Mouse (Mus musculus) embryonic facial prominence, embryonic 11.5 days (tissue): ENCODE data around the gene Btrc. TPM values are rescaled to one million over a fixed set of nuclear protein-coding genes. Genes with fewer than 3 reads are reported as not detected.
"Not testable (repeated sequence)": the region's sequence is repeated elsewhere in the genome, so short reads cannot be mapped to it uniquely, and the experiment has no call there.

Experiments used
- ATAC-seq: fragments of 200-750 bp; cut with Nextera tagmentation; replicated peaks from 2 replicates; pipeline ENCODE4 v1.8.0; 2017; ENCODE audit warnings: low read depth; ENCODE audit not compliant: insufficient number of reproducible peaks, low FRiP score, low TSS enrichment
- DNase-seq: peaks from one replicate; pipeline ENCODE4 v3.0.0-alpha.2; 2015; ENCODE audit warnings: low spot score
- H3K27ac ChIP-seq: fragments of 300-500 bp; sonication (generic); replicated peaks from 2 replicates; pipeline ENCODE4 v1.5.1; 2014; ENCODE audit warnings: mild to moderate bottlenecking, low read depth, low read length, control low read depth
- H3K27me3 ChIP-seq: fragments of 300-500 bp; sonication (generic); 2 replicates; pipeline ENCODE4 v1.6.1; 2014; ENCODE audit warnings: mild to moderate bottlenecking, low read length, moderate library complexity, mixed read lengths; ENCODE audit not compliant: control insufficient read depth, insufficient read depth
- H3K36me3 ChIP-seq: fragments of 300-500 bp; sonication (generic); replicated peaks from 2 replicates; pipeline ENCODE4 v1.6.1; 2014; ENCODE audit warnings: low read depth, mild to moderate bottlenecking, low read length, moderate library complexity, mixed read lengths; ENCODE audit not compliant: control insufficient read depth, insufficient read depth
- H3K4me1 ChIP-seq: fragments of 300-500 bp; sonication (generic); 2 replicates; pipeline ENCODE4 v1.6.1; 2014; ENCODE audit warnings: low read length, mixed read lengths; ENCODE audit not compliant: control insufficient read depth, insufficient read depth
- H3K4me2 ChIP-seq: fragments of 300-500 bp; sonication (generic); 2 replicates; pipeline ENCODE4 v1.6.1; 2014; ENCODE audit warnings: low read depth, mild to moderate bottlenecking, control low read depth, low read length, moderate library complexity
- H3K4me3 ChIP-seq: fragments of 300-500 bp; sonication (generic); 2 replicates; pipeline ENCODE4 v1.5.1; 2014; ENCODE audit warnings: low read depth, low read length, control low read depth
- H3K9ac ChIP-seq: fragments of 300-500 bp; sonication (generic); replicated peaks from 2 replicates; pipeline ENCODE4 v1.6.1; 2014; ENCODE audit warnings: mild to moderate bottlenecking, control low read depth, low read length
- H3K9me3 ChIP-seq: fragments of 300-500 bp; sonication (generic); replicated peaks from 2 replicates; pipeline ENCODE4 v1.6.1; 2016; ENCODE audit warnings: mild to moderate bottlenecking, low read length, inconsistent platforms, mixed read lengths; ENCODE audit not compliant: control insufficient read depth
- WGBS: fragments of 180-500 bp; shearing (Covaris S2); extraction: QIAGEN DNeasy Blood & Tissue Kit; methylation state at CpG from one replicate; pipeline ENCODE4 v1.1.7; 2014; 5-methylcytosine and 5-hydroxymethylcytosine counted together
- polyA plus RNA-seq: library from polyadenylated mRNA; unstranded; fragments of >200 nt; fragmentation: Nextera tagmentation; extraction: Ambion mirVana; gene quantifications from 2 replicates; pipeline ENCODE4 v1.2.1, GENCODE M21; 2014

Btrc gene
- polyA plus RNA-seq, 1 experiment from 2014 or later: 56.0 TPM

- 75% methylated on average over 4 of the region's 4 CpGs for WGBS
- H3K27ac ChIP-seq: no peak overlapping the region
- H3K9ac ChIP-seq: no peak overlapping the region
- H3K4me1 ChIP-seq: no peaks in the 10 kb centered on the region
- no peak for DNase-seq
- no peak overlapping the region for H3K4me2 ChIP-seq
- H3K4me3 ChIP-seq: no peak overlapping the region
- H3K27me3 ChIP-seq: no peaks in the 10 kb centered on the region
- H3K36me3 ChIP-seq: no peaks in the 10 kb centered on the region
- ATAC-seq: no peak
- no peaks in the 10 kb centered on the region for H3K9me3 ChIP-seq
Measured at GRCm38 (mm10) chr19:45428146-45428545, 64.6 kb downstream of the Btrc start.

GRCm38 (mm10) chr19:45430971-45431633 lies 67.6 kb downstream of the Btrc start:
- Histone ChIP-seq H3K4me2 (no peak overlapping the region), H3K27me3 (no peaks in the 10 kb centered on the region), H3K27ac (no peak overlapping the region), H3K4me1 (no peaks in the 10 kb centered on the region), H3K9me3 (no peaks in the 10 kb centered on the region), H3K9ac (no peak overlapping the region), H3K36me3 (no peaks in the 10 kb centered on the region), H3K4me3 (no peak overlapping the region)
- WGBS: 90% methylated on average over 6 of the region's 6 CpGs
- DNase-seq (no peak), ATAC-seq (no peak)

DNA sequence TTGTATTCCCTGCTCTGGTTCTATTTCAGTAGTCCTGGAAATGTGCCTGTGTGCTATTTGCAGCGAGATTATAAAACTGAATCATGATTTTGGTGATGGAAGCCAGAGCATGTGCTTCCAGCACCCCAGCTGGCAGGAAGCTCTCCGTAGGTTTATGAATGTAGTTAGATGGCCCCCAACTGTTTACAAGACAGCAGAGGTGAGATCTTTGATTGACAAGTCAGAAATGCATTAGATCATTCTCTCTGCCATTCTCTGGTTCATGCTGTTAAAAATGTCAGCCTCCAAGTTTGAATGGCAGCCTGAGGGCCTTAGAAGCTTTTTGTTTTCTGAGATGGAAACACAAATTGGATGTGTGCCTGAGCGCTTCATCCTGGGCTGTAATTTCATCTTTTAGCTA lies 68.8 kb downstream of the Btrc start:
- Histone ChIP-seq H3K36me3 (no peaks in the 10 kb centered on the region), H3K9ac (no peak overlapping the region), H3K27ac (no peak overlapping the region), H3K4me2 (no peak overlapping the region), H3K9me3 (no peaks in the 10 kb centered on the region), H3K4me3 (no peak overlapping the region), H3K27me3 (no peaks in the 10 kb centered on the region), H3K4me1 (no peaks in the 10 kb centered on the region)
- 72% methylated on average over 3 of the region's 3 CpGs for WGBS
- no peak for ATAC-seq
- DNase-seq: no peak

DNA sequence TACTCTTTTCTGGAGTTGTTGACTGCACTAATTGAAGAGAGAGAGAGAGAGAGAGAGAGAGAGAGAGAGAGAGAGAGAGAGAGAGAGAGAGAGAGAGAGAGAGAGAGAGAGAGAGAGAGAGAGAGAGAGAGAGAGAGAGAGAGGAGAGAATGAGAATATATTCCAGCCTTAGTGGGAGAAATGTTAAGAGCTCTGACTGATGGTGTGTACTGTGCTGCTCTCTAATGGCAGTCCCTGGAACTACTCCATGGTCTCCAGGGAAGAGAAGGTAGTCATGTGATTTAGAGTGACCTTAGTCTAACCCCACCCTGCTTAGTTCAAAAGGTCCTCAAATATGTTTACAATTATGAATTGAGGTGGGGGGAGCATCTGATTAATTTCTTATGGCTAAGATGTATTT lies 72.5 kb downstream of the Btrc start:
- not testable (repeated sequence) for H3K9me3 ChIP-seq, H3K36me3 ChIP-seq, H3K9ac ChIP-seq, H3K27ac ChIP-seq, ATAC-seq, H3K4me2 ChIP-seq, H3K4me1 ChIP-seq, H3K4me3 ChIP-seq, H3K27me3 ChIP-seq
- peak; percentile 75 for DNase-seq

GRCm38 (mm10) chr19:45437175-45437574 lies 73.6 kb downstream of the Btrc start:
- H3K36me3 ChIP-seq: no peaks in the 10 kb centered on the region
- DNase-seq (no peak), ATAC-seq (no peak)
- H3K4me3 ChIP-seq: no peak overlapping the region
- H3K27me3 ChIP-seq: no peaks in the 10 kb centered on the region
- WGBS: 87% methylated on average over 4 of the region's 4 CpGs
- H3K9me3 ChIP-seq: no peaks in the 10 kb centered on the region
- no peak overlapping the region for H3K4me2 ChIP-seq
- H3K9ac ChIP-seq: no peak overlapping the region
- H3K27ac ChIP-seq: no peak overlapping the region
- H3K4me1 ChIP-seq: no peaks in the 10 kb centered on the region

DNA sequence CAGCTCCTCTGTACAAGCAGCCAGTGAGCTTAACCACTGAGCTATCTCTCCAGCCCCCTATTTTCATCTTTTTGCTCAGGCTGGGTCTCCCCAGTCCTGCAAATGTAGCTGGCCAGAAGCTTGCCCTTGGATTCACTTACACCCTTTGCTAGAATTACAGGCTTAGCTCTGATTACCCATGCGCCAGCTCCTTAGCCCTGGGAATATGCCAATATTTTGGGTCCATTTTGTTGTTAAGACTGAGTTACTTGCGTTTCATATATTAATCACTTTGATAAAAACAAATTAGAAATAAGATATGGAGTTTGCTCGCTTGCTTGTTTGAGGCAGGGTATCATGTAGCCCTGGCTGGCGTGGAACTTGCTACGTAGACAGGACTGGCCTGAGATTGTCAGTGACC lies 74.7 kb downstream of the Btrc start:
- DNase-seq: no peak
- Histone ChIP-seq H3K4me1 (no peaks in the 10 kb centered on the region), H3K27me3 (no peaks in the 10 kb centered on the region), H3K4me2 (no peak overlapping the region), H3K4me3 (no peak overlapping the region), H3K27ac (no peak overlapping the region), H3K36me3 (no peaks in the 10 kb centered on the region), H3K9me3 (no peaks in the 10 kb centered on the region), H3K9ac (no peak overlapping the region)
- WGBS: 90% methylated on average over 5 of the region's 5 CpGs
- no peak for ATAC-seq

DNA sequence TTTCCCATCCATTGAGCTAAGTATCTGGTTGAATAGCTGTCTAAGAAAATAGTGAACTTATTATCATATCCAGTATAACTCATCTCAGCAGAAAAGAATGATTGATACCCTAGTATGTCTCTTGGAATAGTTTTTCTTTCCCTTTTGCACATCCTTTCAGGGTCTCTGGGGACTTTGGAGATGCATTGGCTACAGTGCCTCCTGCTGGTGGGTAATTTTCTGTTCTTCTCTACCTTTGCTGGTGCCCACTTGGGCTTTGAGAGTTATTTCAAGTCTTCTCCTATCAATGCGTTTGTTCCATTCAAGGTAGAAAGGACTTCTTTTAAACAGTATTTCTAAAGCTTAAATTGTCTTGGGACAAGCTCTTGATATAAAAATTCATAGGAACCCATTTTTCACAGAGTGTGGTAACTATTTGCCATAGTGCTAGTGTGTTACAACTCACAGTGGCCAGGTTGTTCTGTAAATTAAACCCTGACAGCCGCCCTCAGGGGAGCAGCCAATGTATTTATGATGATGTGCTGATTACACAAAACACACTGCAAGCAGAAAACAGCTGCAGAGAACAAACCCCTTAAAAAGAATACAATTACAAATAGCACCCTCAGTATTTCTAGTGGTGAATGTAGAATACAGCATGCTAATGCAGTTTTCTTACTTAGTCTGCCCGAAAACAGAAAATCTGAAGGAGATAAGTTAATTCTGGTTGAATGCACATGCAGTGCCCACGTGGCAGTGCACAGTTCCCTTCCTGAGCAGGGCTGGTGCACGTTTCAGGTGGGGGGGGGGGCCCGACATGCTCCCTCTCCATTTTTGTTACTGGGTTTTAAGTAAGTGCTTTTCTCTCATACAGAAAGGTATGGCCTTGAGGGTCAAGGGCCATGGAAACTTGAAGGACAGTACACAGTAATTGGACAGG lies 75.7 kb downstream of the Btrc start:
- H3K27me3 ChIP-seq: no peaks in the 10 kb centered on the region
- H3K4me1 ChIP-seq: no peaks in the 10 kb centered on the region
- no peaks in the 10 kb centered on the region for H3K9me3 ChIP-seq
- no peak overlapping the region for H3K27ac ChIP-seq
- 72% methylated on average over 6 of the region's 6 CpGs for WGBS
- no peak overlapping the region for H3K4me2 ChIP-seq
- H3K36me3 ChIP-seq: no peaks in the 10 kb centered on the region
- H3K4me3 ChIP-seq: no peak overlapping the region
- ATAC-seq: no peak
- no peak overlapping the region for H3K9ac ChIP-seq
- peak; percentile 39 for DNase-seq

- Histone ChIP-seq H3K9me3 (no peaks in the 10 kb centered on the region), H3K36me3 (no peaks in the 10 kb centered on the region), H3K27me3 (no peaks in the 10 kb centered on the region), H3K4me1 (no peaks in the 10 kb centered on the region), H3K27ac (no peak overlapping the region), H3K4me2 (no peak overlapping the region), H3K4me3 (no peak overlapping the region), H3K9ac (no peak overlapping the region)
- no peak for ATAC-seq
- 51% methylated on average over 10 of the region's 10 CpGs for WGBS
- no peak for DNase-seq
Measured at GRCm38 (mm10) chr19:45440554-45441175, 77.1 kb downstream of the Btrc start.
